Mouse (Mus musculus): Measurements from ENCODE around the gene Dazap2. TPM values are rescaled to one million over a fixed set of nuclear protein-coding genes. Genes with fewer than 3 reads are reported as not detected.

Dazap2 gene
- total and polyA plus RNA-seq, 2 experiments from 2014 or later: 213 to 234 TPM

- WGBS: 13% methylated on average over 6 of the region's 6 CpGs
- no peak for ATAC-seq (ENCODE audit: insufficient read depth, low read depth)
- H3K27me3 ChIP-seq (ENCODE audit: control insufficient read depth, insufficient read depth, low read length): peaks cover 24% of the 10 kb centered on the region
- no peak overlapping the region for H3K9ac ChIP-seq (replicated peaks; ENCODE audit: low read depth, low read length)
- peak; percentile 55 for DNase-seq (ENCODE audit: low spot score)
- H3K9me3 ChIP-seq (replicated peaks; ENCODE audit: control insufficient read depth, low read length): no peaks in the 10 kb centered on the region
- peak; percentile 38 for TF ChIP-seq CTCF (IDR thresholded peaks at IDR 0.05; ENCODE audit: low read depth)
- no peak for TF ChIP-seq EP300 (IDR thresholded peaks at IDR 0.05; ENCODE audit: low read depth)
- H3K36me3 ChIP-seq (replicated peaks; ENCODE audit: control insufficient read depth, insufficient read depth, low read length): no peaks in the 10 kb centered on the region
- 0 out of 2 replicates have a peak overlapping the region, but pooled peaks have one; percentile 75 for H3K4me3 ChIP-seq (ENCODE audit: low read depth, low read length)
- H3K4me1 ChIP-seq (ENCODE audit: control insufficient read depth, insufficient read depth): peaks cover 16% of the 10 kb centered on the region; the same call in 1 of the 2 replicates
- peak overlapping the region; percentile 89 for H3K4me2 ChIP-seq (ENCODE audit: low read depth, low read length)
- H3K27ac ChIP-seq (ENCODE audit: low read depth): no peak overlapping the region
Observed at GRCm38 (mm10) chr15:100637661-100638060, 22.5 kb downstream of the Dazap2 start.

GRCm38 (mm10) chr15:100639972-100640750, 25.0 kb downstream of the Dazap2 start:
- H3K9ac ChIP-seq (replicated peaks; ENCODE audit: low read depth, low read length): no peak overlapping the region
- no peak for DNase-seq (ENCODE audit: low spot score)

GRCm38 (mm10) chr15:100641226-100641810, 26.2 kb downstream of the Dazap2 start:
- peaks cover 9% of the 10 kb centered on the region for H3K27me3 ChIP-seq (ENCODE audit: control insufficient read depth, insufficient read depth, low read length)
- H3K9me3 ChIP-seq (replicated peaks; ENCODE audit: control insufficient read depth, low read length): no peaks in the 10 kb centered on the region
- no peak overlapping the region for H3K9ac ChIP-seq (replicated peaks; ENCODE audit: low read depth, low read length)
- TF ChIP-seq EP300 (IDR thresholded peaks at IDR 0.05; ENCODE audit: low read depth): no peak
- TF ChIP-seq CTCF (IDR thresholded peaks at IDR 0.05; ENCODE audit: low read depth): no peak
- no peak for DNase-seq (ENCODE audit: low spot score)
- WGBS: 50% methylated on average over 15 of the region's 16 CpGs
- no peak overlapping the region for H3K4me3 ChIP-seq (ENCODE audit: low read depth, low read length)
- H3K4me2 ChIP-seq (ENCODE audit: low read depth, low read length): peak overlapping the region; percentile 39
- no peaks in the 10 kb centered on the region for H3K36me3 ChIP-seq (replicated peaks; ENCODE audit: control insufficient read depth, insufficient read depth, low read length)
- peaks cover 16% of the 10 kb centered on the region; the same call in 1 of the 2 replicates for H3K4me1 ChIP-seq (ENCODE audit: control insufficient read depth, insufficient read depth)
- H3K27ac ChIP-seq (ENCODE audit: low read depth): no peak overlapping the region; the same call in 1 of the 2 replicates
- ATAC-seq (ENCODE audit: insufficient read depth, low read depth): peak; percentile 25; the same call in 1 of the 2 replicates

More at GRCm38 (mm10) chr15:100639972-100640750, 25.0 kb downstream of the Dazap2 start:
- Histone ChIP-seq H3K9me3 (replicated peaks; ENCODE audit: control insufficient read depth, low read length) (no peaks in the 10 kb centered on the region), H3K4me1 (ENCODE audit: control insufficient read depth, insufficient read depth) (peaks cover 16% of the 10 kb centered on the region; the same call in 1 of the 2 replicates), H3K27me3 (ENCODE audit: control insufficient read depth, insufficient read depth, low read length) (peaks cover 20% of the 10 kb centered on the region), H3K36me3 (replicated peaks; ENCODE audit: control insufficient read depth, insufficient read depth, low read length) (no peaks in the 10 kb centered on the region), H3K4me2 (ENCODE audit: low read depth, low read length) (no peak overlapping the region), H3K27ac (ENCODE audit: low read depth) (peak overlapping the region; percentile 55; the same call in 1 of the 2 replicates), H3K4me3 (ENCODE audit: low read depth, low read length) (no peak overlapping the region)
- no peak for ATAC-seq (ENCODE audit: insufficient read depth, low read depth)
- TF ChIP-seq EP300 (IDR thresholded peaks at IDR 0.05; ENCODE audit: low read depth) (no peak), CTCF (IDR thresholded peaks at IDR 0.05; ENCODE audit: low read depth) (no peak)
- 73% methylated on average over 16 of the region's 16 CpGs for WGBS

- Histone ChIP-seq H3K27me3 (ENCODE audit: control insufficient read depth, insufficient read depth, low read length) (no peaks in the 10 kb centered on the region), H3K4me1 (ENCODE audit: control insufficient read depth, insufficient read depth) (peaks cover 14% of the 10 kb centered on the region; the same call in 1 of the 2 replicates), H3K9ac (replicated peaks; ENCODE audit: low read depth, low read length) (no peak overlapping the region), H3K36me3 (replicated peaks; ENCODE audit: control insufficient read depth, insufficient read depth, low read length) (no peaks in the 10 kb centered on the region), H3K27ac (ENCODE audit: low read depth) (no peak overlapping the region), H3K4me2 (ENCODE audit: low read depth, low read length) (no peak overlapping the region), H3K9me3 (replicated peaks; ENCODE audit: control insufficient read depth, low read length) (no peaks in the 10 kb centered on the region), H3K4me3 (ENCODE audit: low read depth, low read length) (no peak overlapping the region)
- DNase-seq (ENCODE audit: low spot score): no peak
- ATAC-seq (ENCODE audit: insufficient read depth, low read depth): no peak
- TF ChIP-seq CTCF (IDR thresholded peaks at IDR 0.05; ENCODE audit: low read depth) (no peak), EP300 (IDR thresholded peaks at IDR 0.05; ENCODE audit: low read depth) (no peak)
- 89% methylated on average over 7 of the region's 7 CpGs for WGBS
Observed at GRCm38 (mm10) chr15:100642451-100642850, 27.3 kb downstream of the Dazap2 start.

- Histone ChIP-seq H3K9me3 (replicated peaks; ENCODE audit: control insufficient read depth, low read length) (no peaks in the 10 kb centered on the region), H3K36me3 (replicated peaks; ENCODE audit: control insufficient read depth, insufficient read depth, low read length) (no peaks in the 10 kb centered on the region), H3K9ac (replicated peaks; ENCODE audit: low read depth, low read length) (no peak overlapping the region), H3K4me3 (ENCODE audit: low read depth, low read length) (no peak overlapping the region), H3K27me3 (ENCODE audit: control insufficient read depth, insufficient read depth, low read length) (no peaks in the 10 kb centered on the region), H3K27ac (ENCODE audit: low read depth) (no peak overlapping the region), H3K4me2 (ENCODE audit: low read depth, low read length) (no peak overlapping the region), H3K4me1 (ENCODE audit: control insufficient read depth, insufficient read depth) (0 out of 2 replicates have a peak, but pooled peaks cover 4% of the 10 kb centered on the region)
- no peak for TF ChIP-seq CTCF (IDR thresholded peaks at IDR 0.05; ENCODE audit: low read depth)
- TF ChIP-seq EP300 (IDR thresholded peaks at IDR 0.05; ENCODE audit: low read depth): no peak
- DNase-seq (ENCODE audit: low spot score) (no peak), ATAC-seq (ENCODE audit: insufficient read depth, low read depth) (no peak)
- 73% methylated on average over 6 of the region's 6 CpGs for WGBS
Observed at GRCm38 (mm10) chr15:100646161-100646560, 31.0 kb downstream of the Dazap2 start.

All from heart, postnatal 0 days (tissue).